Mouse (Mus musculus): ENCODE measurements around the gene Pdap1. TPM values are rescaled to one million over a fixed set of nuclear protein-coding genes. Genes with fewer than 3 reads are reported as not detected.

Pdap1 gene
- total and polyA plus RNA-seq, 3 experiments, result 104 to 301 TPM; not detected in 1

DNA sequence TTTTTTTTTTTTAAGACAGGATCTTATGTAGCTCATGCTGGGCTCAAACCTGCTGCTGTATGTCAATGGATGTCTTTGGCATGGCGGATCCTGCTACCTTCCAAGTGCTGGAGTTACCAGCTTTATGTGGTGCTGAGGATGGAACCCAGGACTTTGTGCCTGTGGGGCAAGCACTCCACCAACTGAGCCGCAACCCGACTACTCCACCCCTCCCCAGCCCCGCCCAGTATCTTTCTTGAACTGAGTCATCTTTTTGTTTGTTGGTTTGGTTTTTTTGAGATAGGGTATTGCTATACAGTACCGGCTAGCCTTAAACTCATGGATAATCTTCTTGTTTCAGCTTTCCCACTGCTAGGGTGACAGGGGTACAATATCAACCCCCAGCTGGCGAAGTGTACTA, 49.4 kb upstream of the Pdap1 start:
- peaks cover 0 to 20% of the 10 kb centered on the region in 2 experiments; a peak in 3 of 4 replicates for H3K4me1 ChIP-seq (ENCODE audit: control insufficient read depth in 1 of 2, insufficient read depth in 2 of 2, low read length in 2 of 2)
- peaks cover 45% of the 10 kb centered on the region for H3K79me2 ChIP-seq (ENCODE audit: control insufficient read depth, insufficient read depth, low read length, poor library complexity)
- H3K9me3 ChIP-seq (replicated peaks; ENCODE audit: insufficient read depth, low read length), result no peaks in the 10 kb centered on the region
- no peak for TF ChIP-seq HCFC1 (IDR thresholded peaks at IDR 0.05; ENCODE audit: low read depth, low read length)
- no peak for TF ChIP-seq GATA1 (IDR thresholded peaks at IDR 0.05; ENCODE audit: low read depth, low read length)
- TF ChIP-seq ZNF384 (IDR thresholded peaks at IDR 0.05; ENCODE audit: low read depth, low read length), result no peak
- no peak for TF ChIP-seq MEF2A (IDR thresholded peaks at IDR 0.05; ENCODE audit: extremely low read depth, insufficient replicate concordance, low read depth, low read length, poor library complexity, severe bottlenecking)
- no peak for TF ChIP-seq MAFK (IDR thresholded peaks at IDR 0.05; ENCODE audit: borderline replicate concordance, low read depth, low read length)
- TF ChIP-seq ZKSCAN1 (IDR thresholded peaks at IDR 0.05; ENCODE audit: low read depth, low read length), result no peak
- no peak for TF ChIP-seq MAX (IDR thresholded peaks at IDR 0.05; ENCODE audit: low read length)
- TF ChIP-seq TAL1 (IDR thresholded peaks at IDR 0.05; ENCODE audit: low read length), result no peak
- TF ChIP-seq E2F4 (IDR thresholded peaks at IDR 0.05; ENCODE audit: borderline replicate concordance, low read depth, low read length), result no peak
- no peak for TF ChIP-seq SMC3 (IDR thresholded peaks at IDR 0.05; ENCODE audit: low read depth, low read length)
- TF ChIP-seq TBP (IDR thresholded peaks at IDR 0.05; ENCODE audit: low read depth, low read length), result no peak
- no peak for TF ChIP-seq CHD1 (IDR thresholded peaks at IDR 0.05; ENCODE audit: low read depth, low read length)
- TF ChIP-seq MYC (IDR thresholded peaks at IDR 0.05; ENCODE audit: low read depth, low read length), result no peak
- H3K4me3 ChIP-seq (ENCODE audit: control insufficient read depth in 1 of 2, insufficient read depth in 1 of 2, low read depth in 2 of 2, low read length in 2 of 2), result no peak overlapping the region
- H3K36me3 ChIP-seq (ENCODE audit: control insufficient read depth in 1 of 2, insufficient read depth in 2 of 2, low read length in 2 of 2), result peaks cover 2 to 22% of the 10 kb centered on the region in 2 experiments
- no peak overlapping the region for H3K27ac ChIP-seq (ENCODE audit: control insufficient read depth, low read depth, low read length)
- H3K9ac ChIP-seq (ENCODE audit: control insufficient read depth, low read depth, low read length, poor library complexity, severe bottlenecking), result no peak overlapping the region
- no peak for DNase-seq (ENCODE audit: low read depth, low spot score)
- no peaks in the 10 kb centered on the region for H3K27me3 ChIP-seq (ENCODE audit: control insufficient read depth in 1 of 2, insufficient read depth in 2 of 2, low read length in 2 of 2)

DNA sequence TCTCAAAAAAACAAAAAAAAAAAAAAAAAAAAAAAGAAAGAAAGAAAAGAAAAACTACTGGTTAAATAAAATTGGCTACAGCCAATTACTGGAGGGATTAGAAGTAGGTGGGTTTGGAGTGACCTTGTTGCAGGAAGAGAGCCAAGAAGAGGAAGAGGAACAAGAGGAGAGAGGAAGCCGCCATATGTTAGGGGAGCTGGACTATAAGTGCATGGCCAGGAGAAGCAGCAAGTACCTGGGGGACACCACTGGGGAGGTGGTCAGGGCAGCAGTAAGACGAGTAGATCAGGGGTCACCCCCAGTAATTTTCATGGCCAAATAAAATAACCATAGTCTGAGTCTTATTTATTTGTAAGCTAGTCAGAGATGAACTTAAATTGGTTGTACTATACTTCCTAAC, 45.2 kb upstream of the Pdap1 start:
- DNase-seq (ENCODE audit: low read depth, low spot score), result no peak
- H3K27ac ChIP-seq (ENCODE audit: control insufficient read depth, low read depth, low read length), result no peak overlapping the region
- TF ChIP-seq SIN3A (IDR thresholded peaks at IDR 0.05; ENCODE audit: low read length), result no peak
- TF ChIP-seq ZKSCAN1 (IDR thresholded peaks at IDR 0.05; ENCODE audit: low read depth, low read length), result no peak
- TF ChIP-seq NELFE (IDR thresholded peaks at IDR 0.05; ENCODE audit: low read depth, low read length), result no peak
- TF ChIP-seq POLR2A (IDR thresholded peaks at IDR 0.05; ENCODE audit: control insufficient read depth in 1 of 2, insufficient read depth in 1 of 2, low read depth in 1 of 2, low read length in 2 of 2, poor library complexity in 1 of 2), result no peak
- TF ChIP-seq EP300 (IDR thresholded peaks at IDR 0.05; ENCODE audit: low read depth in 1 of 2, low read length in 2 of 2), result no peak
- TF ChIP-seq POLR2AphosphoS2 (IDR thresholded peaks at IDR 0.05; ENCODE audit: low read length), result 0 out of 2 replicates have a peak, but pooled peaks have one; percentile 46
- no peaks in the 10 kb centered on the region for H3K27me3 ChIP-seq (ENCODE audit: control insufficient read depth in 1 of 2, insufficient read depth in 2 of 2, low read length in 2 of 2)
- H3K9ac ChIP-seq (ENCODE audit: control insufficient read depth, low read depth, low read length, poor library complexity, severe bottlenecking), result no peak overlapping the region
- H3K79me2 ChIP-seq (ENCODE audit: control insufficient read depth, insufficient read depth, low read length, poor library complexity), result peaks cover 31% of the 10 kb centered on the region
- H3K36me3 ChIP-seq (ENCODE audit: control insufficient read depth in 1 of 2, insufficient read depth in 2 of 2, low read length in 2 of 2), result peaks cover 10 to 16% of the 10 kb centered on the region in 2 experiments
- H3K4me3 ChIP-seq (ENCODE audit: control insufficient read depth in 1 of 2, insufficient read depth in 1 of 2, low read depth in 2 of 2, low read length in 2 of 2), result no peak overlapping the region
- peaks cover 0 to 14% of the 10 kb centered on the region in 2 experiments; a peak in 3 of 4 replicates for H3K4me1 ChIP-seq (ENCODE audit: control insufficient read depth in 1 of 2, insufficient read depth in 2 of 2, low read length in 2 of 2)
- H3K9me3 ChIP-seq (replicated peaks; ENCODE audit: insufficient read depth, low read length), result no peaks in the 10 kb centered on the region

All from MEL (cell line).